Mouse (Mus musculus) heart, adult 2 months (tissue): ENCODE data around the gene Syt15.

Source experiments
- CTCF ChIP-seq: fragments of 200-600 bp; IDR thresholded peaks from 2 replicates; pipeline ENCODE4 v1.8.1; 2022; ENCODE audit warnings: antibody characterized with exemption, mild to moderate bottlenecking, moderate library complexity
- EP300 ChIP-seq: fragments of 200-500 bp; IDR thresholded peaks from 2 replicates; pipeline ENCODE4 v1.6.1; 2011; ENCODE audit warnings: low read depth, low read length, control low read depth; ENCODE audit not compliant: insufficient read depth

GRCm38 (mm10) chr14:34232340-34232739 is 12.9 kb downstream of the Syt15 start:
- TF ChIP-seq EP300 (no peak), CTCF (no peak)
